Mouse (Mus musculus) limb, embryonic 11.5 days (tissue): ENCODE measurements around the gene Selenoo. TPM values are rescaled to one million over a fixed set of nuclear protein-coding genes. Genes with fewer than 3 reads are reported as not detected.
A peak's percentile ranks its signal among the peaks of the same experiment; 100 is the strongest.

ENCODE experiments used
- ATAC-seq: fragments of 200-750 bp; cut with Nextera tagmentation; 2 replicates; pipeline ENCODE4 v1.8.0; 2017; ENCODE audit warnings: low read depth; ENCODE audit not compliant: insufficient number of reproducible peaks, low FRiP score, low TSS enrichment
- DNase-seq: peaks from one replicate; pipeline ENCODE4 v3.0.0-alpha.2; 2015; ENCODE audit warnings: low spot score
- H3K27ac ChIP-seq: fragments of 300-500 bp; sonication (generic); replicated peaks from 2 replicates; pipeline ENCODE4 v1.5.1; 2014; ENCODE audit warnings: low read depth, mild to moderate bottlenecking, low read length
- H3K27me3 ChIP-seq: fragments of 300-500 bp; sonication (generic); 2 replicates; pipeline ENCODE4 v1.6.1; 2014; ENCODE audit warnings: mild to moderate bottlenecking, low read length, mixed read lengths; ENCODE audit not compliant: control insufficient read depth, insufficient read depth
- H3K36me3 ChIP-seq: fragments of 300-500 bp; sonication (generic); 2 replicates; pipeline ENCODE4 v1.6.1; 2014; ENCODE audit warnings: mild to moderate bottlenecking, low read length, moderate library complexity, mixed read lengths; ENCODE audit not compliant: control insufficient read depth, insufficient read depth
- H3K4me1 ChIP-seq: fragments of 300-500 bp; sonication (generic); 2 replicates; pipeline ENCODE4 v1.6.1; 2014; ENCODE audit warnings: low read length, mixed read lengths; ENCODE audit not compliant: control insufficient read depth, insufficient read depth
- H3K4me2 ChIP-seq: fragments of 300-500 bp; sonication (generic); 2 replicates; pipeline ENCODE4 v1.6.1; 2014; ENCODE audit warnings: low read depth, mild to moderate bottlenecking, moderate library complexity; ENCODE audit not compliant: severe bottlenecking
- H3K4me3 ChIP-seq: fragments of 300-500 bp; sonication (generic); 2 replicates; pipeline ENCODE4 v1.5.1; 2014; ENCODE audit warnings: low read depth, low read length
- H3K9ac ChIP-seq: fragments of 300-500 bp; sonication (generic); 2 replicates; pipeline ENCODE4 v1.6.1; 2014; ENCODE audit warnings: mild to moderate bottlenecking, low read length
- H3K9me3 ChIP-seq: fragments of 300-500 bp; sonication (generic); 2 replicates; pipeline ENCODE4 v1.6.1; 2016; ENCODE audit warnings: low read length; ENCODE audit not compliant: control insufficient read depth
- WGBS: fragments of 180-500 bp; shearing (Covaris S2); extraction: QIAGEN DNeasy Blood & Tissue Kit; methylation state at CpG from one replicate; pipeline ENCODE4 v1.1.7; 2014; 5-methylcytosine and 5-hydroxymethylcytosine counted together
- polyA plus RNA-seq: library from polyadenylated mRNA; unstranded; fragments of >200 nt; fragmentation: Nextera tagmentation; extraction: Ambion mirVana; gene quantifications from 2 replicates; pipeline ENCODE4 v1.2.1, GENCODE M21; 2014

Selenoo gene
- polyA plus RNA-seq, result 15.4 and 16.9 TPM in 2 replicates

GRCm38 (mm10) chr15:89088607-89089247 is at the start of gene Selenoo:
TSS of gene Selenoo (plus strand) at chr15:89089084.
- H3K9ac ChIP-seq, result peak within 1 kb of the TSS; percentile 78

GRCm38 (mm10) chr15:89044381-89044780 is 44.5 kb upstream of the Selenoo start:
- Histone ChIP-seq H3K4me3 (no peak overlapping the region), H3K27me3 (no peaks in the 10 kb centered on the region), H3K9ac (no peak overlapping the region), H3K4me1 (no peaks in the 10 kb centered on the region), H3K27ac (no peak overlapping the region), H3K36me3 (no peaks in the 10 kb centered on the region), H3K9me3 (no peaks in the 10 kb centered on the region), H3K4me2 (no peak overlapping the region)
- ATAC-seq (no peak), DNase-seq (no peak)
- WGBS, result 81% methylated on average over 5 of the region's 5 CpGs

More at GRCm38 (mm10) chr15:89088607-89089247, at the start of gene Selenoo:
- peak; percentile 91 for DNase-seq
- no peaks in the 10 kb centered on the region for H3K9me3 ChIP-seq
- WGBS, result 2% methylated on average over 38 of the region's 38 CpGs
- H3K4me3 ChIP-seq, result peak within 1 kb of the TSS; percentile 74
- peak; percentile 86 for ATAC-seq
- peak within 1 kb of the TSS; percentile 64 for H3K4me2 ChIP-seq
- H3K4me1 ChIP-seq, result peaks cover 9% of the 10 kb centered on the region; the same call in 1 of the 2 replicates
- H3K27me3 ChIP-seq, result no peaks in the 10 kb centered on the region
- peaks cover 6% of the 10 kb centered on the region for H3K36me3 ChIP-seq
- no peak within 1 kb of the TSS for H3K27ac ChIP-seq

GRCm38 (mm10) chr15:89046356-89046755 is 42.5 kb upstream of the Selenoo start:
- Histone ChIP-seq H3K4me3 (no peak overlapping the region), H3K27me3 (no peaks in the 10 kb centered on the region), H3K4me1 (no peaks in the 10 kb centered on the region), H3K4me2 (no peak overlapping the region), H3K9ac (no peak overlapping the region), H3K27ac (no peak overlapping the region), H3K36me3 (no peaks in the 10 kb centered on the region), H3K9me3 (no peaks in the 10 kb centered on the region)
- WGBS, result 77% methylated on average over 4 of the region's 4 CpGs
- DNase-seq, result no peak
- ATAC-seq, result no peak

- no peaks in the 10 kb centered on the region for H3K9me3 ChIP-seq
- no peak overlapping the region for H3K4me2 ChIP-seq
- peaks cover 17% of the 10 kb centered on the region; the same call in 1 of the 2 replicates for H3K27me3 ChIP-seq
- 88% methylated on average over 7 of the region's 7 CpGs for whole genome bisulfite sequencing
- no peak overlapping the region for H3K9ac ChIP-seq
- ATAC-seq, result no peak
- no peaks in the 10 kb centered on the region for H3K4me1 ChIP-seq
- no peaks in the 10 kb centered on the region for H3K36me3 ChIP-seq
- DNase-seq, result no peak
- H3K27ac ChIP-seq, result no peak overlapping the region
- no peak overlapping the region for H3K4me3 ChIP-seq
Observed at GRCm38 (mm10) chr15:89054666-89055065, 34.2 kb upstream of the Selenoo start.

GRCm38 (mm10) chr15:89058736-89059135 is 30.1 kb upstream of the Selenoo start:
- no peaks in the 10 kb centered on the region for H3K36me3 ChIP-seq
- H3K4me1 ChIP-seq, result no peaks in the 10 kb centered on the region
- no peak overlapping the region; the same call in 1 of the 2 replicates for H3K4me2 ChIP-seq
- peak overlapping the region; percentile 57; the same call in 1 of the 2 replicates for H3K4me3 ChIP-seq
- no peak for ATAC-seq
- DNase-seq, result no peak
- no peak overlapping the region for H3K27ac ChIP-seq
- H3K27me3 ChIP-seq, result peaks cover 39% of the 10 kb centered on the region
- H3K9me3 ChIP-seq, result no peaks in the 10 kb centered on the region
- WGBS, result 25% methylated on average over 6 of the region's 6 CpGs
- H3K9ac ChIP-seq, result no peak overlapping the region

- no peaks in the 10 kb centered on the region for H3K9me3 ChIP-seq
- H3K27me3 ChIP-seq, result peaks cover 39% of the 10 kb centered on the region
- H3K4me2 ChIP-seq, result peak within 1 kb of the TSS; percentile 96
- peak within 1 kb of the TSS; percentile 65 for H3K9ac ChIP-seq
- DNase-seq (peak; percentile 52), ATAC-seq (no peak)
- H3K4me1 ChIP-seq, result no peaks in the 10 kb centered on the region
- H3K4me3 ChIP-seq, result peak within 1 kb of the TSS; percentile 57
- no peaks in the 10 kb centered on the region for H3K36me3 ChIP-seq
- H3K27ac ChIP-seq, result no peak within 1 kb of the TSS
- 2% methylated on average over 37 of the region's 57 CpGs for WGBS
Observed at GRCm38 (mm10) chr15:89059161-89059931, 29.5 kb upstream of the Selenoo start, which contains the start of gene Panx2. TSS of gene Panx2 (plus strand) at chr15:89059734.

- H3K27me3 ChIP-seq, result peaks cover 39% of the 10 kb centered on the region
- H3K27ac ChIP-seq, result no peak overlapping the region
- peak overlapping the region; percentile 57 for H3K4me3 ChIP-seq
- ATAC-seq (no peak; the same call in none of the 2 replicates), DNase-seq (peak; percentile 60)
- H3K9me3 ChIP-seq, result no peaks in the 10 kb centered on the region
- H3K4me2 ChIP-seq, result peak overlapping the region; percentile 96
- peak overlapping the region; percentile 65 for H3K9ac ChIP-seq
- H3K36me3 ChIP-seq, result no peaks in the 10 kb centered on the region
- H3K4me1 ChIP-seq, result no peaks in the 10 kb centered on the region
- 1% methylated on average over 36 of the region's 48 CpGs for WGBS
Observed at GRCm38 (mm10) chr15:89060032-89060681, 28.7 kb upstream of the Selenoo start.

- H3K9ac ChIP-seq, result no peak overlapping the region; the same call in 1 of the 2 replicates
- no peak overlapping the region for H3K4me2 ChIP-seq
- 89% methylated on average over 12 of the region's 12 CpGs for WGBS
- no peaks in the 10 kb centered on the region for H3K4me1 ChIP-seq
- H3K27me3 ChIP-seq, result peaks cover 45% of the 10 kb centered on the region
- no peak overlapping the region for H3K27ac ChIP-seq
- no peaks in the 10 kb centered on the region for H3K36me3 ChIP-seq
- no peak for ATAC-seq
- no peaks in the 10 kb centered on the region for H3K9me3 ChIP-seq
- no peak overlapping the region for H3K4me3 ChIP-seq
- no peak for DNase-seq
Observed at GRCm38 (mm10) chr15:89060811-89061460, 27.9 kb upstream of the Selenoo start.
